Mouse (Mus musculus) heart, embryonic 16.5 days (tissue): ENCODE measurements around the gene Fam166a. TPM values are rescaled to one million over a fixed set of nuclear protein-coding genes. Genes with fewer than 3 reads are reported as not detected.

Experiments used
- ATAC-seq: fragments of 200-750 bp; cut with Nextera tagmentation; replicated peaks from 2 replicates; pipeline ENCODE4 v1.8.0; 2017; ENCODE audit warnings: moderate number of reproducible peaks; ENCODE audit not compliant: insufficient read depth, low FRiP score; ENCODE audit errors: extremely low read depth
- H3K27ac ChIP-seq: fragments of 300-500 bp; sonication (generic); 2 replicates; pipeline ENCODE4 v1.5.1; 2014; ENCODE audit warnings: mild to moderate bottlenecking, low read length, control low read depth, moderate library complexity
- H3K27me3 ChIP-seq: fragments of 300-500 bp; sonication (generic); 2 replicates; pipeline ENCODE4 v1.6.1; 2014; ENCODE audit warnings: low read length, mixed read lengths; ENCODE audit not compliant: control insufficient read depth, insufficient read depth
- H3K36me3 ChIP-seq: fragments of 300-500 bp; sonication (generic); 2 replicates; pipeline ENCODE4 v1.6.1; 2014; ENCODE audit not compliant: control insufficient read depth, insufficient read depth
- H3K4me1 ChIP-seq: fragments of 300-500 bp; sonication (generic); 2 replicates; pipeline ENCODE4 v1.6.1; 2014; ENCODE audit warnings: low read length, mixed read lengths; ENCODE audit not compliant: control insufficient read depth, insufficient read depth
- H3K4me2 ChIP-seq: fragments of 300-500 bp; sonication (generic); 2 replicates; pipeline ENCODE4 v1.6.1; 2014; ENCODE audit warnings: low read depth, mild to moderate bottlenecking, control low read depth, low read length
- H3K4me3 ChIP-seq: fragments of 300-500 bp; sonication (generic); 2 replicates; pipeline ENCODE4 v1.5.1; 2014; ENCODE audit warnings: mild to moderate bottlenecking, control low read depth, low read length
- H3K9ac ChIP-seq: fragments of 300-500 bp; sonication (generic); 2 replicates; pipeline ENCODE4 v1.6.1; 2014; ENCODE audit warnings: low read length, control low read depth
- H3K9me3 ChIP-seq: fragments of 300-500 bp; sonication (generic); replicated peaks from 2 replicates; pipeline ENCODE4 v1.6.1; 2016; ENCODE audit warnings: low read length; ENCODE audit not compliant: control insufficient read depth
- WGBS: fragments of 180-500 bp; shearing (Covaris S2); extraction: QIAGEN DNeasy Blood & Tissue Kit; methylation state at CpG from one replicate; pipeline ENCODE4 v1.1.7; 2014; 5-methylcytosine and 5-hydroxymethylcytosine counted together
- polyA plus RNA-seq: library from polyadenylated mRNA; unstranded; fragments of >200 nt; fragmentation: Nextera tagmentation; extraction: Ambion mirVana; gene quantifications from 2 replicates; pipeline ENCODE4 v1.2.1, GENCODE M21; 2015

Fam166a gene
- polyA plus RNA-seq, 1 experiment from 2014 or later = not detected

GRCm38 (mm10) chr2:25194486-25195171 is 23.9 kb upstream of the Fam166a start:
- no peaks in the 10 kb centered on the region for H3K9me3 ChIP-seq
- peak overlapping the region; percentile 48 for H3K4me3 ChIP-seq
- peaks cover 28% of the 10 kb centered on the region for H3K4me1 ChIP-seq
- H3K36me3 ChIP-seq = peaks cover 3% of the 10 kb centered on the region
- peak overlapping the region; percentile 90 for H3K27ac ChIP-seq
- H3K4me2 ChIP-seq = peak overlapping the region; percentile 64
- H3K9ac ChIP-seq = peak overlapping the region; percentile 67
- H3K27me3 ChIP-seq = peaks cover 13% of the 10 kb centered on the region
- WGBS = 74% methylated on average over 17 of the region's 17 CpGs
- ATAC-seq = no peak

GRCm38 (mm10) chr2:25195211-25196156 is 23.1 kb upstream of the Fam166a start:
- Histone ChIP-seq H3K9ac (peak overlapping the region; percentile 67), H3K36me3 (peaks cover 11% of the 10 kb centered on the region), H3K4me2 (peak overlapping the region; percentile 64), H3K4me1 (peaks cover 28% of the 10 kb centered on the region), H3K4me3 (peak overlapping the region; percentile 48), H3K27ac (peak overlapping the region; percentile 90), H3K9me3 (no peaks in the 10 kb centered on the region), H3K27me3 (peaks cover 13% of the 10 kb centered on the region)
- 0 out of 2 replicates have a peak, but pooled peaks have one; percentile 14 for ATAC-seq
- 15% methylated on average over 55 of the region's 55 CpGs for WGBS

GRCm38 (mm10) chr2:25196172-25196954 is 22.2 kb upstream of the Fam166a start, which contains the start of gene Tor4a:
Gene Tor4a (minus strand): TSS chr2:25196886.
- Histone ChIP-seq H3K4me1 (peaks cover 28% of the 10 kb centered on the region), H3K27ac (peak within 1 kb of the TSS; percentile 90), H3K27me3 (peaks cover 13% of the 10 kb centered on the region), H3K4me3 (peak within 1 kb of the TSS; percentile 48), H3K36me3 (peaks cover 19% of the 10 kb centered on the region), H3K9me3 (no peaks in the 10 kb centered on the region), H3K4me2 (peak within 1 kb of the TSS; percentile 64), H3K9ac (peak within 1 kb of the TSS; percentile 67)
- WGBS = 13% methylated on average over 8 of the region's 8 CpGs
- peak; percentile 64 for ATAC-seq

DNA sequence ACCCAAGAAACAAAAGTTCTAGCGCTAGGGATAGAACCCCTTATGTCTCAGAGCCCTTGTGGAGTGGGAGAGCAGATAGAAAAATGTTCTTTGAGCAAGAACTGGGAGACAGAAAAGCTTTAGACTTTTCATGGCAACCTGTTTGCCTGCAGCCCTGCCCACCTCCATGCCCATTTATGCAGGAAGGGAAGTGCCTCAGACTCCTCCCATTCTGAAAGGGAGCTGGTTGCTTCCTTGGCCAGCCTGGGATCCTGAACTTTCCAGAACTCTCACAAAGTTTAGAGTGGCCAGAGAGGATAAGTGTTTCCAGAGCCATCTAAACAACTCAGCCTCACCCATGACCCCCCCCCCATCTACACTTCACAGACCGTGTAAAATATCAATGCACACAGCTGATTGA is 21.4 kb upstream of the Fam166a start:
- Histone ChIP-seq H3K27ac (peak overlapping the region; percentile 90), H3K36me3 (peaks cover 21% of the 10 kb centered on the region), H3K4me2 (peak overlapping the region; percentile 64), H3K9me3 (no peaks in the 10 kb centered on the region), H3K4me3 (peak overlapping the region; percentile 48; the same call in 1 of the 2 replicates), H3K9ac (no peak overlapping the region), H3K4me1 (peaks cover 28% of the 10 kb centered on the region), H3K27me3 (peaks cover 13% of the 10 kb centered on the region)
- WGBS = 23% methylated on average over 2 of the region's 2 CpGs
- ATAC-seq = no peak

DNA sequence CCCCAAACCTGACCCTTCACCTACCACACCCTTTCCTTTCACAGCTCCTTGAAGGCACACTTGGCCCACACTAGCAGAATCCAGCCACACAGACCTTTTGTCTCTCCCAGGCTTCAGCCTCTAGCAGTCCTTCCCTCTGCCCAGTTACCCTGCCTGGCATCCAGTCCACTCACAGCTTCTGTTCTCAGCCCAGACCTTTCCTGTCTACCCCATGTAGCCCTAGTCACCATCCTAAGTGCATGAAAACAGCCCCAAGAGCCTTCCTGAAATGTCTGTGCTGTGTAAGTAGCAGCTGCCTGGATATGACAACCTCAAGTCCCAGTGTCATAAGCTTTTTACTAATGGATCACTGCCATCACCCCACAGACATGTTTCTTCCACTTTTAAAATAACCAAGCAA is 20.6 kb upstream of the Fam166a start:
- peaks cover 28% of the 10 kb centered on the region for H3K4me1 ChIP-seq
- no peak overlapping the region for H3K9ac ChIP-seq
- peaks cover 13% of the 10 kb centered on the region for H3K27me3 ChIP-seq
- ATAC-seq = no peak
- H3K4me2 ChIP-seq = no peak overlapping the region
- H3K36me3 ChIP-seq = peaks cover 28% of the 10 kb centered on the region
- H3K4me3 ChIP-seq = no peak overlapping the region
- H3K27ac ChIP-seq = peak overlapping the region; percentile 90
- H3K9me3 ChIP-seq = no peaks in the 10 kb centered on the region

GRCm38 (mm10) chr2:25200631-25201030 is 17.9 kb upstream of the Fam166a start:
- WGBS = 97% methylated on average over 2 of the region's 2 CpGs

GRCm38 (mm10) chr2:25203631-25204214 is 14.8 kb upstream of the Fam166a start:
- Histone ChIP-seq H3K9me3 (no peaks in the 10 kb centered on the region), H3K9ac (no peak overlapping the region), H3K4me1 (no peaks in the 10 kb centered on the region), H3K27ac (no peak overlapping the region), H3K4me2 (no peak overlapping the region), H3K27me3 (no peaks in the 10 kb centered on the region), H3K36me3 (peaks cover 52% of the 10 kb centered on the region), H3K4me3 (no peak overlapping the region)
- no peak for ATAC-seq
- WGBS = 57% methylated on average over 4 of the region's 4 CpGs

More at GRCm38 (mm10) chr2:25200631-25201030, 17.9 kb upstream of the Fam166a start:
- H3K4me2 ChIP-seq = no peak overlapping the region
- H3K27me3 ChIP-seq = 0 out of 2 replicates have a peak, but pooled peaks cover 3% of the 10 kb centered on the region
- H3K9me3 ChIP-seq = no peaks in the 10 kb centered on the region
- no peak overlapping the region for H3K4me3 ChIP-seq
- H3K9ac ChIP-seq = no peak overlapping the region
- no peak overlapping the region for H3K27ac ChIP-seq
- peaks cover 7% of the 10 kb centered on the region; the same call in 1 of the 2 replicates for H3K4me1 ChIP-seq
- H3K36me3 ChIP-seq = peaks cover 44% of the 10 kb centered on the region
- ATAC-seq = no peak

- H3K4me1 ChIP-seq = peaks cover 10% of the 10 kb centered on the region
- H3K36me3 ChIP-seq = peaks cover 27% of the 10 kb centered on the region
- no peaks in the 10 kb centered on the region for H3K27me3 ChIP-seq
- no peak overlapping the region for H3K4me2 ChIP-seq
- H3K9ac ChIP-seq = no peak overlapping the region
- 82% methylated on average over 1 of the region's 1 CpGs for WGBS
- H3K9me3 ChIP-seq = no peaks in the 10 kb centered on the region
- ATAC-seq = no peak
- no peak overlapping the region for H3K27ac ChIP-seq
- H3K4me3 ChIP-seq = no peak overlapping the region
These were observed 11.0 kb upstream of the Fam166a start for GRCm38 (mm10) chr2:25207593-25207992.
